Comparison of ENCODE assay signal across 8 mouse cellular contexts in the genomic region with DNA sequence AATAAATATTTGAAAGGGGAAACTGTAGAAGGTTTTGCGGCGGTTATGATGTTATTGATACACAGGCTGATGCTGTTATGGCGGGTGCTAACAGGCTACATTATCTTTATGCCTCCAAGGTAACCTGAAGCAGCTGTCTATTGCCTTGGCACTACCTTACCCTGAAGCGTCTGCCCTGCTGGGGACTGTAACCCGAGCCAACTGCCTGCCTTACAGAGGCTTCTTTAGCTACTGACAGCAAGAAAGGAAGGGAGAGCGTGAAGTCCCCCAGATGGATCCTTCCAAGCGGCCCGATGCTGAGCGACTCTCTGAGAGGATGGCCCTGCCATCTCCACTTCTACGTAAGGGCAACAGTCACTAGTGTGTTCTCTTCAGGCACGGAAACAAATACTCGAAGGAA. TPM values are rescaled to one million over a fixed set of nuclear protein-coding genes. Genes with fewer than 3 reads are reported as not detected.
DNase-seq lines count a peak whose midpoint lies in the region; ATAC-seq and TF ChIP-seq lines count a peak whose summit lies in the region.

A gene (plus strand): TSS at position 303 of the 400 bp plus-strand sequence.

- no peaks in the 10 kb centered on the region for H3K4me1 ChIP-seq in thymus, adult 2 months (replicated peaks; ENCODE audit: control insufficient read depth, insufficient read depth, low read length)
- H3K4me1 ChIP-seq in intestine, embryonic 14.5 days (replicated peaks; ENCODE audit: control insufficient read depth, insufficient read depth, low read length), result 0 out of 2 replicates have a peak, but pooled peaks cover 4% of the 10 kb centered on the region
- H3K4me1 ChIP-seq in midbrain, embryonic 14.5 days (ENCODE audit: control insufficient read depth, insufficient read depth, low read length), result no peaks in the 10 kb centered on the region

- H3K36me3 ChIP-seq in thymus, adult 2 months (ENCODE audit: control insufficient read depth, insufficient read depth, low read length), result no peaks in the 10 kb centered on the region
- H3K36me3 ChIP-seq in intestine, embryonic 14.5 days (ENCODE audit: control insufficient read depth, insufficient read depth, low read length), result no peaks in the 10 kb centered on the region
- no peaks in the 10 kb centered on the region for H3K36me3 ChIP-seq in midbrain, embryonic 14.5 days (ENCODE audit: control insufficient read depth, insufficient read depth, low read length)

- no peak within 1 kb of the TSS for H3K4me2 ChIP-seq in intestine, embryonic 14.5 days (ENCODE audit: low read length)
- no peak within 1 kb of the TSS for H3K4me2 ChIP-seq in midbrain, embryonic 14.5 days (ENCODE audit: low read length)

- no peak for TF ChIP-seq POLR2A in thymus, adult 2 months (IDR thresholded peaks at IDR 0.05; ENCODE audit: control insufficient read depth, extremely low read depth, insufficient read depth, low read length, poor library complexity)

- H3K27me3 ChIP-seq in thymus, adult 2 months (ENCODE audit: control insufficient read depth, insufficient read depth, low read length), result no peaks in the 10 kb centered on the region
- H3K27me3 ChIP-seq in intestine, embryonic 14.5 days (replicated peaks; ENCODE audit: control insufficient read depth, insufficient read depth, low read length), result no peaks in the 10 kb centered on the region
- H3K27me3 ChIP-seq in midbrain, embryonic 14.5 days (ENCODE audit: control insufficient read depth, insufficient read depth, low read length), result no peaks in the 10 kb centered on the region

- WGBS in thymus, adult 2 months, result 91% methylated on average over 12 of the region's 12 CpGs
- 74% methylated on average over 12 of the region's 12 CpGs for WGBS in intestine, embryonic 14.5 days
- WGBS in midbrain, embryonic 14.5 days, result 76% methylated on average over 12 of the region's 12 CpGs

- H3K9me3 ChIP-seq in intestine, embryonic 14.5 days (ENCODE audit: control insufficient read depth, low read length), result no peaks in the 10 kb centered on the region
- no peaks in the 10 kb centered on the region for H3K9me3 ChIP-seq in midbrain, embryonic 14.5 days (ENCODE audit: control insufficient read depth, low read length)

- TF ChIP-seq CTCF in thymus, adult 2 months (IDR thresholded peaks at IDR 0.05; ENCODE audit: borderline replicate concordance, control insufficient read depth, extremely low read depth, insufficient read depth, low read length, poor library complexity), result no peak

- H3K27ac ChIP-seq in thymus, adult 2 months (ENCODE audit: control insufficient read depth, insufficient read depth, low read length), result no peak within 1 kb of the TSS
- H3K27ac ChIP-seq in intestine, embryonic 14.5 days (ENCODE audit: low read depth), result no peak within 1 kb of the TSS
- H3K27ac ChIP-seq in midbrain, embryonic 14.5 days (replicated peaks; ENCODE audit: low read depth, low read length), result no peak within 1 kb of the TSS

- no peak for ATAC-seq in intestine, embryonic 14.5 days (replicated peaks; ENCODE audit: low FRiP score, low TSS enrichment, low read depth)
- ATAC-seq in midbrain, embryonic 14.5 days (ENCODE audit: low FRiP score, low TSS enrichment), result no peak

- H3K4me3 ChIP-seq in thymus, adult 2 months (ENCODE audit: control insufficient read depth, insufficient read depth, low read length), result no peak within 1 kb of the TSS
- H3K4me3 ChIP-seq in intestine, embryonic 14.5 days (ENCODE audit: low read depth, low read length), result no peak within 1 kb of the TSS
- no peak within 1 kb of the TSS for H3K4me3 ChIP-seq in midbrain, embryonic 14.5 days (replicated peaks; ENCODE audit: low read depth, low read length)

- no peak within 1 kb of the TSS for H3K9ac ChIP-seq in intestine, embryonic 14.5 days (ENCODE audit: low read length)
- H3K9ac ChIP-seq in midbrain, embryonic 14.5 days (replicated peaks; ENCODE audit: low read length), result no peak within 1 kb of the TSS

- DNase-seq in cerebellum, postnatal 14 days, result peak; percentile 67 to 71
- DNase-seq in cerebellum, adult 18-20 months, result no peak
- DNase-seq in thymus, adult 2 months, result no peak
- no peak for DNase-seq in thymus, postnatal 25 days
- no peak for DNase-seq in intestine, embryonic 14.5 days (ENCODE audit: low spot score)
- DNase-seq in midbrain, embryonic 14.5 days, result no peak
- no peak for DNase-seq in right cerebral cortex, postnatal 4 days
- DNase-seq in embryo, embryonic 10 days (ENCODE audit: low spot score), result no peak

RNA-seq across cellular contexts. Expression of the gene that starts here (rescaled TPM):
- 81.3 and 98.8 TPM in 2 replicates for polyA plus RNA-seq in thymus, adult 2 months (2012; rRNA removed)
- 61.2 and 67.1 TPM in 2 replicates for polyA plus RNA-seq in intestine, embryonic 14.5 days (2014; fragmentation: Nextera tagmentation; extraction: Ambion mirVana)
- polyA plus RNA-seq in midbrain, embryonic 14.5 days (2014; fragmentation: Nextera tagmentation; extraction: Ambion mirVana), result 35.1 and 49.0 TPM in 2 replicates

Comparison
In these comparisons a context has a peak if more than half of its experiments do, and no peak if none do; other contexts are left out.
1. DNase-seq: peak in cerebellum, postnatal 14 days (2 of 2); none in cerebellum, adult 18-20 months (0 of 2), thymus, adult 2 months (single experiment), thymus, postnatal 25 days (single experiment), intestine, embryonic 14.5 days (single experiment), midbrain, embryonic 14.5 days (single experiment), right cerebral cortex, postnatal 4 days (single experiment) and embryo, embryonic 10 days (single experiment).